Mouse (Mus musculus) cerebellum, postnatal 4 days (tissue): ENCODE measurements around the gene Cracr2b.

ENCODE experiments used
- DNase-seq, 2 experiments: peaks; one replicate each; pipeline ENCODE4 v3.0.0; 2022; ENCODE audit warnings: low spot score in 2 of 2, mixed read lengths in 1 of 2

Gene Cracr2b

DNA sequence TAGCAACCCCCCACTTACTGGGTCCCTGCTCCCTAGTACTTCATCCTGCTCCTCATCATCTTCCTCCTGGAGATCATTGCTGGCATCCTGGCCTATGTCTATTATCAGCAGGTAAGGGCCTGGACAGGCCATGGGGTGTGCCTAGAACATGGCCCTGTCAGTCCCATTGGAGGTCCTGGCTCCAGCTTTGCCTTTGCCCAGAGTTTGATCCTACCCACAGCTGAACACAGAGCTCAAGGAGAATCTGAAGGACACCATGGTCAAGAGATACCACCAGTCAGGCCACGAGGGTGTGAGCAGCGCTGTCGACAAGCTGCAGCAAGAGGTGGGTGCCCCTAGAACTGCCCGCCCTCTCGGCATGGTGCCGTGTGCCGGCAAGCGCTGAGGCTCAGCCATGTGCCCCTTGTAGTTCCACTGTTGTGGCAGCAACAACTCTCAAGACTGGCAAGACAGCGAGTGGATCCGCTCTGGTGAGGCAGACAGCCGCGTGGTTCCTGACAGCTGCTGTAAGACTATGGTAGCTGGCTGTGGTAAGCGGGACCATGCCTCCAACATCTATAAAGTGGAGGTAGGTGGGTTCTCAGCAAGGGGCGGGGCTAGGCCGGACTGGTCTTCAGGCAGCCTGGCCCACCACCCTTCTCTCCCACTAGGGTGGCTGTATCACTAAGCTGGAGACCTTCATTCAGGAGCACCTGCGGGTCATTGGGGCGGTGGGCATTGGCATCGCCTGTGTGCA, 9.2 kb downstream of the Cracr2b start:
- DNase-seq: no peak

DNA sequence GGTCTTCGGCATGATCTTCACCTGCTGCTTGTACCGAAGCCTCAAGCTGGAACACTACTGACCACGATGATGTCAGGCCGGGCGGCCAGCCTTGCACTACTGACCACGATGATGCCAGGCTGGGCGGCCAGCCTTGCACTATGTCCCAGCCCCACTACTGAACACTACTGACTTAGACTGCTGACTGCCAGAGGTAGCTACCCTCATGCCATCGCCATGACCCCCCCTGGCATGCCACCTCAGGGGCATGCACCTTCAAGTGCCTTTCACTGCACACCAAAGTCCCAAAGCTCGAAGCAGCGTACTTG, 9.7 kb downstream of the Cracr2b start:
- no peak for DNase-seq

DNA sequence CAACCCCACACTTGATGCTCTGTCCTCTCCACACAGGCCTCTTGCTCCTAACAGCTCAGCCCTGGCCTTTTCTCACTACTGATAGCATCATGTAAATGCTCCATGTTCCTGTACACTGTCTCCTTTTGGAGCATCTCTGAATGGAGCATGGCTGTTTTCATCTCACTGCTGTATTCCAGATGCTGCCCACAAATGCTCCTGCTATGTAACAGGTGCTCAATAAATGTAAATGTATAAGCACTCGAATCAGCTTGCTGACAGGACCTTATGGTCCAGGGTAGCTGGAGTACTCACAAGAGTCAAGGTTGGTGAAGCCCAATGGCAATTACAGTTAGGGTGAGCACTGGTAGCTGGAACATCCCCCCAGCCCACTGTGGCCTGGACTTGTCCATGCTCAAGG, 10.3 kb downstream of the Cracr2b start:
- DNase-seq: no peak

DNA sequence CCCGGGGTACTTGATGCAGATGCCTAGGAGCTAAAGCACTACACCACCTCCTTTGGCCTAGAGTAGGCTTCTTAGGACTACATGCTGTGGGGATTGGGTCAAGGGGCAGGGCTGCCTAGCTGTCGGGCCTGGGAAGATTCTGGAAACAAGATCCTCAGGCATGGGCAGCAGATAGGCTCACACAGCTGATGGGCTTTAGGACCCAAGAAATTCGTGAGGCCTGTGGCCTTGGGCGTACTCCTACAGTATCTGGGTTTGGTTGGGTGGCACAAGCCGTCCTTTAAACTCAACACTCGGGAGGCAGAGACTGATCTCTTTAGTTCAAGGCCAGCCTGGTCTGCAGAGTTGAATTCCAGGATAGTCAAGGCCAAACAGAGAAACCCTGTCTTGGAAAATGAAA, 11.3 kb downstream of the Cracr2b start:
- DNase-seq: no peak

GRCm38 (mm10) chr7:141472763-141473162, 11.9 kb downstream of the Cracr2b start:
- no peak for DNase-seq

- DNase-seq: no peak
Measured at GRCm38 (mm10) chr7:141474160-141474559, 13.3 kb downstream of the Cracr2b start.

GRCm38 (mm10) chr7:141475011-141475804, 14.3 kb downstream of the Cracr2b start, which contains the start of the genes Polr2l and Tspan4:
Gene Polr2l (minus strand): TSS chr7:141475132.
Gene Tspan4 (plus strand): TSS chr7:141475240.
- DNase-seq: peak; percentile 69 to 85

GRCm38 (mm10) chr7:141475805-141476158, 14.9 kb downstream of the Cracr2b start:
- no peak for DNase-seq

GRCm38 (mm10) chr7:141476226-141476980, 15.5 kb downstream of the Cracr2b start:
- no peak for DNase-seq

DNA sequence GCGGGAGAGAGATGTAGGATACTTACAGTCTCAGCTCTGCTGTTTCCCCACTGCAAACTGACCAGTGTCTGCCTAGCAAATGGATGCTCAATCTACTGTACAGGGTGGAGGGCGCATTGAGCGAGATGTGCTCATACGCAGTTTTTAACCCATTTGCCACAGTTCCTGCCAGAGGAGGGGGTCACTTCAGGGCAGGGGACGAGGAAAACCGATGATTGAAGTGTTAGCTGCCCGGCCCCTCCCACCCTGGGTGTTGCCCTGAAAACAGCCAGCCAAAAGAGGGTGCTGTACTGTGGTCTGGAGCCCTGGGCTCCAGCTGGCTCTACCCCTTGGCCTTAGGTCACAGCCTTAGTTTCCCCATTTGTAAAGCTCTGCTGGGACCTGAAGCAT, 16.1 kb downstream of the Cracr2b start:
- DNase-seq: no peak

DNA sequence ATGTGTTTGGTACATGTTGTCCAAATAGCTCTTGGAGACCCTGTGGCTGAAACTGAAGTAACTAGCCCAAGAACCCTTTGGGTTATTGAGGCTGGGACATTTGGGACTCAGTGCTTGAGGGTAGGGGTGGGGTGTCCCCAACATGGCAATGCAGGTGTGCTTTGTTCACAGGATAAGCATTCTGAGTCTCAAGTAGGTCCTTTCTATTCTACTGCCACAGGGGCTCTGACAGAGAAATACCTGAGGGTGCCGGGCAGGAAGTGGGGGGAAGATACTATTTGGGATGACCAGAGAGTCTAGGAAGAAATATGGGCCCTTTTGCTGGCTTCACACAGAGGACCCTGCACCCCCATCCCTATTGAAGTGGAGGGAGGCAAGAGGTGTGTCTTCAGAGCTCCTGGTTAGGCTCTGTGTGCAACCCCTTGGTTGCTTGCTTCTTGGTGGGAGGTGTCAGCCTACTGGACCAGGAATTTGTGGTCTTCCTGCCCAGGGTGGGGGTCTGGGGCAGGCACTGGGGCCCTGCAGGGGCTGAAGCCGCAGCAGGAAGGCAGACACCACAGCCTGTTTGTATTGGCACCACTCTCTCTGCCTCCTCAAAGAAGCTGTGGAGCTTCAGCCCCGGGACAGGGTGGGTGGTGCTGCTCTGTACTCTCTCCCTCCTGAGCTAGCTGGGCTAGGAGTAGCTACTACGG, 16.8 kb downstream of the Cracr2b start:
- no peak for DNase-seq

DNA sequence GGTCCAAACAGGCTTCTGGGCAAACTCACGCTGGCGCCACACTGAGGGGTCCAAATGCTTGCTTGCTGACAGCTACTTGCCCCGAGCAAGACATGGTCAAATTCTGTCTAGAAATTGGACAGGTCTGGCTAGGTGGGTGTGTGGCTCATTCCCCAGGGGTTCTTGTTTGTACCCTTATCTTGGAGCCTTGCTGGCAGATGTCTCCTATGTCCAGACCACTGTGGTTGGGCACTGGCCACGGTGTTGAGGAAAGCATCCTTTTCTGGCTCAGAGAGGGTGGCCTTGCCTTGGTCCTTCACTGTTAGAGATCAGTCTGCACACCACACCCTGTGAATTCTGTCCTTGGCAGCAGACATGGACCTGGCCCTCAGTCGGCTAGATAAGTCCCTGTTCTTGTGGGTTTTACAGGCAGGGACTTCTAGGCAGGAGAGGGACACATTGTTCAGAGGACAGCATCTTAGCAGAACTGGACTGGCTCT, 17.4 kb downstream of the Cracr2b start:
- no peak for DNase-seq

DNA sequence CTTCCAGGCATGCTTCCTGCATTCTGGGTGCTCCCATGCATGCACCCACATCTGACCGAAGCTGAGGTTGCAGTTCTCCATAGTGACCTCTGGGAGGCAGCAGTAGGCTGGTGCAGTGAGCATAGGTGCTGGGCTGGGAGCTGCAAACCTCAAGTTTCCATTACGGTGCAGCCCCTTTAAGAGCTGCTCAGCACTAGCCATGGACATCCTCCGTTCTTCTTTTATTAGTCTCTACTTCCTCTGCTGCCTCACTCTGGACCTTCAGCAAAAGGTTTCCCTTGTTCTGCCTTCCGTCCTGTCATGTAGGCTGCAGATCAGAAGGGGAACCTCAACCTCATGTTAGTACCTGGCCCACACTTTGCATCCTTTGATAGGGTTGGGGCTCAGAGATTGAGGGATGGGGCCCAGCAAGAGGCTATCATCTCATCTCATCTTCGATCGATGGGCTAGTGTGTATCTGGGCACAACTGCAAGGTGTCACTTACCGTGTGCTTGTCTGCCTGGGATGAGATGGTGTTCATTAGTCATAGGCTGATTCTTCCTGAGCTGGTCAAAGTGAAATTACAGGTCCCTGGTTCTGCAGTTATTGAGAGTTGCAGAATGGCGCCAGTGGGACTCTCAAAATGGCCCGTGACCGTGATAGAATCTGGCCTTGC, 20.1 kb downstream of the Cracr2b start:
- DNase-seq: peak in 1 of 2 experiments; percentile 74

DNA sequence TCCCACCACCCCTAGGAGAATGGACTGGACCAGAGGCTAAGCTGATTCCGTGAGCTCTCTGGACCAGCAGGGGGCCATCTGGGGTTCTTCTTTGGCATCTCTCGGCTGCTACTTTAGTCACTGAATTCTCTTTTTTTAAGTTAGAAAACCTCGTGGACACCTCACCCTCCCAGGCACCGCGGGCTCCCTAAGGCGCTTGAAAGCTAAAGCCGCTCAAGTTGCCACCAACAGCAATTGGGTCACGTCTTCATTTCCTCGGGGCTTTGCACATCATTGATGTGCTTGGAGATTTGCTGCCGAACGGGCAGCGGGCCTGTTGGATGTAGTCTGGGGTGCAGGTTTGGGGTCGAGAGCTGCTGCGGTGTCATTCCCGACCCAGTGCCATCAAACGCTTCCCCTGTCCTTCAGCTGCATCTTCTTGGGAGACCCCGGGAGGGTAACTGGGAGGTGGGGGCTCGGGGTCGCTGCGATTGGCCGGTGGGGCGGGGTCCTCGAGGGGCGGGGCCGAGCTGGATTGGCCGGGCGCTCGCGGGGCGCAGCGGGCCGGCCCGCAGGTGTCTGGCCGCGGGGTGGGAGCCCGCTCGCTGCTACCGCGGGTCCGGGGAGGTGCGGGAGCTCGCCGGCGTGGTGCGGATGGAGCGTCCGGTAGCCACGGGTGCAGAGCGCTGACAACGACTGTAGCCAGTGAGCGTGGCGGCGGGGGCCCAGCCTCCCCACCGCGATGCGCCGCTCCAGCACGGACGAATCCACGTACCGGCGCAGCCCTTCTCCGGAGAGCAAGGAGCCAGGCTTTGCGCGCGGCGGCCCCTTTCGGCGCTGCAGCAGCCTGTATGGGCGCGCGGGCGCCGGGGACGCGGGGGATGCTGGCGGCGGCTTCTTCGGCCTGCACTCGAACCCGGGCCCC, 20.9 kb downstream of the Cracr2b start:
- peak in 1 of 2 experiments; percentile 70 for DNase-seq

GRCm38 (mm10) chr7:141482531-141483024, 21.7 kb downstream of the Cracr2b start:
- DNase-seq: no peak

DNA sequence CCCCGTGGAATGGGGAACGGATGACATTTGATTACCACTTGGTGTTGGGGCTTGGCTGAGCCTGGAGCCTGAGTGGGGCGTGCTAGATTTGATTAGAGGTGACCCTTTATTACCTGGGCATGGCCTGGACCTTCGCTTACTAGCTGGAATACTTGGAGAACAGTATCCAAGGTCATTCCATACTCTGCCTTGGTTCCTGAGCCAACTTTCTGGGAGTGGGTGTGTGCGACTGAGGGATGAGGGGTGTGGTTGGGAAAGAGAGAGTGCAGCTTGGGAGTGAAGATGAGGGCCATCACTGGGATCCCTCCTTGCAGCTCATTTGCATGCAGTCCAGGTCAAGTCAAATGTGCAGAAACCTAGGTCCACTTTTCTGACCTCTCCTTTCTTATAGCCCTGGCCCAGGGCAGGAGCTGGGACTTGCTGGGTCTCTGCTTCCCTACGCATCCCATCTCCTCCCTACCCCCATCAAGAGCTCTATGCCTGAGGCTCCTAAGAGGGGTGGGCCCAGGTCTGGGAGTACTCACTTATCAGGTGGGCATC, 22.3 kb downstream of the Cracr2b start:
- DNase-seq: no peak

- no peak for DNase-seq
Measured at GRCm38 (mm10) chr7:141484186-141485120, 23.6 kb downstream of the Cracr2b start.

GRCm38 (mm10) chr7:141485186-141485585, 24.3 kb downstream of the Cracr2b start:
- no peak for DNase-seq

DNA sequence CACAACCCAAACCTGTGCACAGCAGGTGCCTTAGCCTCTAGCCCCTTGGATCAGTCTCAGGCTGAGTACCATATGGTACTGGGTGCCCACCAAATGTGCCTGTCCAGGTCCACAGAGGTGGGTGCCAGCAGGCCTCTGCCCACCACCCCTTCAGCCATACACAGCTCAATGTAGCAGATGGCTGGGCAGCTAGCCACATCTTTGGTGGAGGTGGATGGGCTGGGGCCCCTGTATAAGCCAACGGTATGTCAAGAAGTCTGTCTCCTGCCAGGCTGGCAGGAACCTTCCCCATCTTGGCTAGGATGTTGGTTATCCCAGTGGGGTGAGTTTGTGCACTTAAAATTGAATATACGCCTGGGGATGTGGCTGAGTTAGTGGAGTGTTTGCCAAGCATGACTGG, 24.7 kb downstream of the Cracr2b start:
- peak in 1 of 2 experiments; percentile 82 for DNase-seq
